Mouse (Mus musculus) ovary, postnatal 10 days (tissue): ENCODE results near the gene Ccdc59.

Experiments
- DNase-seq: peaks from one replicate; pipeline ENCODE4 v3.0.0; 2022; ENCODE audit warnings: low spot score

The Ccdc59 gene

GRCm38 (mm10) chr10:105840928-105841888 is at the start of gene Ccdc59, which contains the start of gene Mettl25:
TSS of gene Ccdc59 (plus strand) at chr10:105841067.
TSS of gene Mettl25 (minus strand) at chr10:105841380.
- peak; percentile 93 for DNase-seq

GRCm38 (mm10) chr10:105793776-105794552 is 46.9 kb upstream of the Ccdc59 start:
- no peak for DNase-seq

GRCm38 (mm10) chr10:105797250-105797924 is 43.5 kb upstream of the Ccdc59 start:
- DNase-seq, result no peak

- DNase-seq, result no peak
Measured at GRCm38 (mm10) chr10:105801147-105801546, 39.7 kb upstream of the Ccdc59 start.

- no peak for DNase-seq
Measured at GRCm38 (mm10) chr10:105802132-105802531, 38.7 kb upstream of the Ccdc59 start.

GRCm38 (mm10) chr10:105803461-105803860 is 37.4 kb upstream of the Ccdc59 start:
- DNase-seq, result no peak

GRCm38 (mm10) chr10:105806259-105807010 is 34.4 kb upstream of the Ccdc59 start:
- no peak for DNase-seq

GRCm38 (mm10) chr10:105834627-105835228 is 6.1 kb upstream of the Ccdc59 start:
- no peak for DNase-seq

- no peak for DNase-seq
Measured at GRCm38 (mm10) chr10:105842574-105842973, 1.7 kb downstream of the Ccdc59 start.

GRCm38 (mm10) chr10:105850286-105850685 is 9.4 kb downstream of the Ccdc59 start:
- DNase-seq, result no peak

GRCm38 (mm10) chr10:105851136-105851535 is 10.3 kb downstream of the Ccdc59 start:
- no peak for DNase-seq

- no peak for DNase-seq
Measured at GRCm38 (mm10) chr10:105867312-105867711, 26.4 kb downstream of the Ccdc59 start.
